Mouse (Mus musculus): ENCODE measurements around the gene Gm26897. TPM values are rescaled to one million over a fixed set of nuclear protein-coding genes. Genes with fewer than 3 reads are reported as not detected.

Gm26897 gene
- polyA plus RNA-seq, 1 experiment, result not detected

DNA sequence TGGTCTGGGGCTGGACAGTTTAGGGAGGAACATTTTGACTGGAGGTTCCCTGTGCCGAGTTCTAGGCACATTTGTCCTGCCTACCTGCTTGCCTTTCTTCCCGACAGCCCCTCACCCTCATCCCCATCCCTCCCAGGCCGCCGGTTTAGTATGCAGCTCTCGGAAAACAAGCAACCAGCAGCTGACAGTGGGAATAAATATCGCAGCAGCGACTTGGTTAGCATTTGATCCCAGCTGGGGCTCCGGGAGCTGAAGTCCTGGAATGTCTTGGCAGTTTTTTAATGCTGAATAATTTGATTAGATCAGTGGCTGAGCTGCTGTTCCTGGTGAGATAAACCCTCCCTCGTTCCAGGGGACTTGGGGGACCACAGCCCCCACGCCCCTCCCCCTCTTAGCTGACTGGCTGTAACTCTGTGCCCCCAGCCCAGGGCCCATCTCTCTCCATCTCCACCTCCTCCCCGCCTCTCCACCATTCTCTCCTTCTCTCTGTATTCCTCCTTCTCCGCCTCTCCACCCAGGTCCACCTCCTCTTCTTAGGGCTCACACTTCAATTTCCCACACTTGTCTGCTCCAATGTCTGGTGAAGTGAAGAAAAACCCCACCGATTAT is 8.7 kb downstream of the Gm26897 start:
- DNase-seq (ENCODE audit: low read depth, low spot score), result no peak
- WGBS, result 32% methylated on average over 13 of the region's 13 CpGs

DNA sequence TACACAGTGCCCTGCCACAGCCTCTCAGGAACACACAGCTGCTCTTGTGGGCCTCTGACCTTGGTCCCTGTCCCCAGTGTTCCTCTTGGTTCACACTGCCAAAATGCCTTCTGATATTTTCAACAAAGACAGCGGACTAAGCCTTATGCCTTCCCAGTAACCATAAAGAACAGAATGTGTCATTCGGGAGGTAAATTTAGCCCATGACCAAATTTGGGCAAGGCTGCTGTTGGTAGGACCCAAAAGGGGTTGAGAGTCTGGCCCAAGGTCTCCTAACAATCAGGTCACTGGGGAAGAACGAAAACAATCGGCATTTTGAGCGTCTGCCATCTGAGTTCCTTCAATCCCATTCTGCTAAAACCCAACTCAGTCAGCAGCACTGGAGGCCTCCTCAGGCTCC is 15.9 kb downstream of the Gm26897 start:
- DNase-seq (ENCODE audit: low read depth, low spot score), result no peak
- 73% methylated on average over 5 of the region's 5 CpGs for WGBS

DNA sequence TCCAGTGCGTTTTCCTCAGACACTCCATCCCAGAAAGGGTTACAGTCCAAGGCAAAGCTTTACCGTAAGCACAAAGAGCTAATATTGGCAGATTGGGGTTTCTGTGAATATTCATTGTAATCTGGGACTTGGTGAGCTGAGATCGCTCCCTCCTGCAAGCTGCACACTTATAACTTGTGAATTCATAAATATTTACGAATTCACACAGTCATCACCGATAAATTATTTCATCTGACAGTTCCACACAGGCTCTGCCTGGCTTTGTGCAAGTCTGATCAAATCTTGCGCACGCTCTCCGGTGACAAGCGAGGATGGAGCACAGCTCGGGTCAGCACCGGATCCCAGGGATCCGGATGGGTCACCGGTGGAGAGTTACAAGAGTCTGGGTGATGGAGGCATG is 16.4 kb downstream of the Gm26897 start:
- DNase-seq (ENCODE audit: low read depth, low spot score), result no peak
- 75% methylated on average over 13 of the region's 13 CpGs for WGBS

DNA sequence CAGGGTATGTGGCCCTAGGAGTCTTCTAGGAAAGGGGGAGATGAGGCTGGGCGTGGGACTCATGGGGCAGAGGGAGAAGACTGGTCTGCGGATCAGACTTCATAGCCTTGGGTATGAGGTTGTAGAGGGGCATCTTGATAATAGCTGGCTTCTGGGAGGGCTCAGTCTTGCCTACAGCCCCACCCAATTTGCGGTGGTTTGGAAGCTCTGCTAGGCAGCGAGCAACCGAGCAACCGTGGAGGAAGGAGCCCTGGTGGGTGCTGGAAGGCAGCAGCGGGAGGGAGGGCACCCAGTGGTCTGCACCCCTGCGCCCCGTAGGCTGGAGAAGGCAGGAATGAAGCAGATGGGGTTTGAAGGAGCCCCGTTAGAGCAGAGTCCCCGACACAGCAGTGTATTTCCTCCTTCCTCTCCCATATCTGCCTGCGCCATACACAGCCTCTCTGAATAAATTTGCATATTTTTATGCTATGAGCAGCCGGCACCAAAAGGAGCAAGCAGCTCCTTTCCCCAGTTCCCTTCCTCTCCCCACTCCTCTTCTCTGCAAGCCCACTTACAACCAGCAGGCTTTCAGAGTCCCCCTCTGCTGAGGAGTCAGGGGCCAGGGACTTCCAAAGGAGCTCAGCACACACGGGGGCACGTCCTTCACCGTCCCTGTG is 20.9 kb downstream of the Gm26897 start:
- no peak for DNase-seq (ENCODE audit: low read depth, low spot score)
- 22% methylated on average over 16 of the region's 16 CpGs for WGBS

DNA sequence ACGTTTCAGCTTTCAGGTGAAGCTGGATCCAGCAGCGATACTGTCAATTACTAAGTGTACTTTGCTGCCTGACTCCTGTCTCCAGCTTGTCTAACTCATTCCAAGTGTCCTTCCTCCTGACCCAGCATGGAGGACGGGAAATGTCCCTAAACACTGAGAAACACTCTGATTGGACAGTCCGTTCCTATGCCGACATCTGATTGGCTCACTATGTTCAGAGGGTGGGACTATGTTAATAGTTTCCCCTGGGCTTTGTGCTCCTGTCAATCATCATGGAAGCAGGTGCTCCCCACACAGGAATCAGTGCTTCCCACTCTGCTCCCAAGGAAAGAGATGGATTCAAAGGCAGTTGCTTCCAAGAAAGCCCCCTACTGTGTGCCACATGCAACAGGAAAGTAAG is 21.6 kb downstream of the Gm26897 start:
- 30% methylated on average over 5 of the region's 5 CpGs for WGBS
- no peak for DNase-seq (ENCODE audit: low read depth, low spot score)

DNA sequence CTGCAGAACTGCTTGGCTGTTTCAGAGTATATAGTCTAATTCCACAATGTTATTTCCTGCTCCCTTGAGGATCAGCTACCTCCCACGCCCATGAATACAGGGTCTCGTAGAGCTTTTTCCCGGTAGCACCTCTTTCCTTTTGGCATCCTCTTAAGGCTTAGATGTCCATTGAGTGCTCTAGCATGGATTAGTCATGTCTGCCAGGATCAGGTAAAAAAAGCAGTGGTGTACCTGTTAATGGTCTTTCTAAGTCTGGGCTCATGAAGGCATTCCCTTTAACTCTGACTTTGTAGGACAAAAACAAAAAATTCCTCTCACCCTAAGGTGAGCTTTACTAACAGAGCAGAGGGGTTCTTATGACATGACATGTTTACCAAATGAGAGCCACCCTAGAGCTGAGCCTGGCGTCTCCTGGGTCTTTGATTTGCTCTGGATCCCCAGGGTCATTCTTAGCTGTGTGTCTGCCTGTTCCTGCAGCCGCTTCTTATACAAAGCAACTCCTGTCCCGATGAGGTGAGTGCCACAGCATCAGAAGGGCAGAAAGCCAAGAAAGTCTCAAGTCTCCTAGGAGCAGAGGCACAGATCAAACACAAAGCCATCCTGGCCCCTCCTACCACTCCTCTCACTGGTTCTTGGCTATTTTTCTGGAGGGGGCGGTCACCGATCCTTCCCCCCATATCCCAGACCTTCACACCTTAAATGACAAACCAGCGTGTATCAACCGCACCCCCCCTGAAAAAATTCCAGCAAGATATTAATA is 27.2 kb downstream of the Gm26897 start:
- WGBS, result 23% methylated on average over 10 of the region's 10 CpGs

DNA sequence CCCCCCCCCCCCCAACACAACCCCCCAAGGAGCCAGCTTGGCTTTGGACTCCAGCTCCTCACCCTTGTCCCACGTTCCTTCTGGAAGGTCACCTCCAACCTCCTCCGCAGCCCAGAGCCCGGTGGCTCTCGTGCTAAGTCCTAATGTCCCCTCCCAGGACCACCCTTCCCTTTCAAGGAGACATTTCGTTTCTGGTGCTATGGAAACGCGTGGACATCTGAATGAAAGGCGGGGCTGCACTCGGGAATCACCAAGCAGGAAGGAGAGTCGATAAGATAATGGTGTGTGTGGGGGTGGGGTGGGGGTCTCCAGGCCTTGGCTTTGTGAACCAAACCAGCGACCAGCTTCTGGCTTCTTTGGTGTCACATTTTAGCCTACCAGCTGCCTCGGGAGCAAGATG is 27.9 kb downstream of the Gm26897 start:
- WGBS, result under 1% methylated on average over 12 of the region's 12 CpGs
- no peak for DNase-seq (ENCODE audit: low read depth, low spot score)

More for the DNA sequence above, 27.2 kb downstream of the Gm26897 start:
- no peak for DNase-seq (ENCODE audit: low read depth, low spot score)

DNA sequence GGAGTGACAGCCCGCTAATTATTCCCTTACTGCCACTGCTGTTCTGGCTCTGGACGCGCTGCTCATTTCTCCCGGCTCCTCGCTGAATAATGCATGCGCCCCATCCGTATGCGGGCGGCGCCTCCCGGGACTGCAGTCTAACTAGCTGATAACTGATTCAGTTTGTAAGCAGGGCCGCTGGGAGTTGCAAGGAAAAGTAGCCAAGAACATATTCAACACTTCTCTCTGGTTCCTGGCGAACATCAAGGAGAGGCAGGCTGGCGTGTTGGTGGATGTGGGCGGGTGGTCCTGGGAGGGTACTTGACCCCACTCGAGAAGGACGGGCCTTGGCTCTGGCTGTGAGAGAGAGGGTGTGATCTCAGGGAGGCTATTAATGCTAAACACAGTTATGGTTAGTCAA is 28.4 kb downstream of the Gm26897 start:
- DNase-seq (ENCODE audit: low read depth, low spot score), result no peak
- 14% methylated on average over 17 of the region's 17 CpGs for WGBS

DNA sequence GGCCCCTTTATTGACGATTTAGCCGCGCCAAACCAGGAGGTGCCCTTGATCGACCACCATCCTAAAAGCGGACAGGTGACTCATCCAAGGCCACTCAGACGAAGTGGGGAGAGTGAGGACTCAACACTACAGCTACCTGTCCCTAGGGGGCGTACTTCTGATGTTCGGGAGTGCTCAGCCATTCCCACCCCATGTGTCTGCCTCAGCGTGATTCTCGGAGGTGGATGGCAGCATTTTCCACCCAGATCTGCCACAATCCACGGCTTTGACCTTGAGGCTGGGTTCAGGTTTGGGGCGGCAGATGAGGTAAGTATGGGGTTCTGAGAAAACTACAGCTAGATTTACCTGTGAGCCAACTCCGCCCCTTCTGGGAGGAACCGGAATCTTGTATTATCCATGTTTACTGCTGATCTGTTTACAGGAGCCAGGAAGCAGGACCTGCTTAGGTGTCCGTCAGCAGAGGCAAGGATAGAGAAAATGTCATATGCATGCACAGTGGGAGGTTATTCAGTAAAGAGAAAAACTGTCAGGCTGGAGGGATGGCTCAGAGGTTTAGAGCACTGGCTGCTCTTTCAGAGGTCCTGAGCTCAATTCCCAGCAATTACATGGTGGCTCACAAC is 32.1 kb downstream of the Gm26897 start:
- DNase-seq (ENCODE audit: low read depth, low spot score), result no peak
- 74% methylated on average over 15 of the region's 15 CpGs for WGBS

DNA sequence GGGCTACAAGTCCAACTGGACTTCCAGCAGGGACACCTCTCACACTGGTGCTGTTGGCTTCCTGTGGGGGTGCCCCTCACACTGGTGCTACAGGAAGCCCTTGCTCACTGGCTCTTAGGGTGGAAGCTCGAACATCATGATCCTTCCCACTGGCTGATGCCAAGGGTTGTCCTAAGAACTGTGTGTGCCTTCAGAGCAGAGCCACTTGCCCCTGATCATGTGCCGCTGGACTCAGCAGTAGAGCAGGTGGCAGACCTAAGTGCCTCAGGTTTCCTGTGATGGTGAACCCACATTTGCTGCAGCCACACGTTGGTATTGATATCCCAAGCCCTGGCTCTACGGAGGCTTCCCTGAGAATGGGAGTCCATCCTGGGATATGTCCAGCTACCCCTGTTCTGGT is 33.0 kb downstream of the Gm26897 start:
- no peak for DNase-seq (ENCODE audit: low read depth, low spot score)
- 79% methylated on average over 4 of the region's 4 CpGs for WGBS

DNA sequence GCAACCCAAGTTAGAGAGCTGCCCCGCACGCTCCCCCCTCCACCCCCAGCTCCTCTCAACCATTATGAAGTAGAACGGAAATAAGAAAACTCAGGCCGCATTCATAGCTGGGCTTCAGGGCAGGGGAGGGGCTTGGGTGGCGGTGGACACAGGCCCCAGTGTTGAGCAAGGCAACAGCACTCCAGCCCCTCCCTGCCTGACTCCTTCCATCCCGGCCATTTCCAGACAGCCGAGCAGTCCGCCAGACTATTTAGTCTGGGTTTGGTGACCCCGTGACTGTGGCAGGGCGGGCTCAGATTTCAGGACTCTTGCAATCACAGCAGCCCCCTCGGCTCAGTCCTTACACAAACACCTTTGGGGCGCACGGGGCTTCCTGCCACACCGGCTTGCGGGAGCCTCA is 36.5 kb downstream of the Gm26897 start:
- no peak for DNase-seq (ENCODE audit: low read depth, low spot score)
- WGBS, result 14% methylated on average over 15 of the region's 15 CpGs

DNA sequence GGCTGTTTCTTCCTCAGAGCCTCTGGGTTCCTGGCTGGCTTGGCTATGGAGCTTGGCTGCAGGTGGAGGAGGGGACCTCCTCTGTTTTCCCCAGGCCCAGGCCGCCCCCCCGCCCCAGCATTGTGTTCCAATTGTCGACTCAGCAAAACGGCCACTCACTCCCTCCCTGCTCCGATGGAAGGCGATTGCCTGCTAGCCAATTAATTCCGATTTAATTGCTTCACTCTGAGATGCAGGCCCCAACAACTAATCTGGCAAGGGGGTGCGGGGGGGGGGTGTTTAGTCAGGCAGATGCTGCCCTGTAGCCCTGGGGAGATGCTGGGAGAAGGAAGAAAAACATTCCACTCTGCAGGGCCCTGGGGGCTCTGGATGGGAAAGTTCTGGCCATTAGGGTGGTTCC is 38.4 kb downstream of the Gm26897 start:
- no peak for DNase-seq (ENCODE audit: low read depth, low spot score)
- WGBS, result 43% methylated on average over 8 of the region's 8 CpGs

DNA sequence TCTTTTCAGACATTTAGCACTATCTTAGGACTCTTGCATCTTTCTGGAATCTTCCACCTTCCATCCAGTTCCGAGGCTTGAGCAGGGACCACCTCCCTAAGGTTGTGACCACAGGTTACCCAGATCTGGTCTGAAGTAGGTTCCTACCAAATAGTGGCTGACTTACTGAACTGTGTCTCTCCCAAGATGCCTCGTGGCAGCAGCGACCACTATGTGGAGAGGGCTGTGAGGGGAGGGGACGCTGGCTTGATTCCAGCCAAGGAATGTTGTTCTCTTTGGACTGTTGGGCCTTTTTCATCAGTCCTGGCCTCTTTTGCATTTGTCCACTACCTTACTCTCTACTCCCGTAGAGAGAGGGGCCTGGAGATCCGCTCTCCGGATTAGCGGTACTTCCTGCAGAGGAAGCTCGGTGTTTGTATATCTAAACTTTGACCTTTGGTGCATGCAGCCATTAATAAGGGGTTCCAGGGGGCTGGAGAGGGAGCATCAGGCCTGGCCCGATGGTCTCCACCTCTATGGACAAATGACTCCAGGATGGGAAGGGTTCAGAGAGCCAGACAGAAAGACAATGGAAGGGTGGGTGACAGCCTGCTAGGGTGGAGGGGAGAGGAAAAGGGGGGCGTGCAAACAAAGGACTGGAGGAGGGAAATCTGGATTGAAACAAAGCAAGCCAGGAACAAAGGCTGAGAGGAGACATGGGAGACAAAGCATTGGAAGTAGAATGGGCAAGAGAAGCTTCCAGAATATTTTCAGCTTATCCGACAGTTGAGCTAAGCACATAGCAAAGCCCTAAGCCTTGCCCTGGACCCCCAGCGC is 39.1 kb downstream of the Gm26897 start:
- 45% methylated on average over 13 of the region's 13 CpGs for WGBS
- DNase-seq (ENCODE audit: low read depth, low spot score), result no peak

DNA sequence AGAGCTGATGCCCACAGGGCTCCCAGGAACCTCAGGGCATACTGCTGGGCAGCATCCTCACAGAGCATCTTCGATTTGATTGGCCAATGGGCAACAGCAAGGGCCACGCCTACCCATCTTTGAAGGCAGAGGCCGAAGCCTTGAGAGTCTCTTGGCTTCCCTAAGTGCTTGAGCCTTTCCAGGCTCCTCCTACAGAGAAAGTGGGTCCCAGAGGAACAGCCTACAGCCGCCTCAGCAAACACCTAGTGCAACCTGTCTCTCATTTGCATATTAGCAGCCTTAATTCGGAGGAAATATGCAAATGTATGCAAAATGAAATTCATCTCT is 39.6 kb downstream of the Gm26897 start:
- 60% methylated on average over 5 of the region's 5 CpGs for WGBS

DNA sequence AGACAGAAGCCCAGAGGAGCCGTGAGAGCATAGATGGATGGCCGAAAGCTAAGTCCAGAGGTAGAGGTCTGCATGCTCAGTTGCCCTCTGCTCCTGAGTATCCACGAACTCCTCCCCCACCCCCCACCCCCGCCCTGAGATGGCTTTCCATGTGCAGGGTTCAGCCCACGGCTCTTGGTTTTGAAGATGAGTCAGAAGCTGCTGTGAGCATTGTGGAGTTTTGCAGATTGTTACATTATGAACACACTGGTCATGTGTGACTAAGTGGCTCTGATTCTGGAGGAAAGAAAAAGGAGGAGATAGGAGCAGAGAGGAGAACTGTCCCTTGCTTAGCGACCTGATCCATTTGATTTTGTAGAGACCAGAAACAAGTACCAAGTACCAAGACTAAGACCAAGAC is 42.5 kb downstream of the Gm26897 start:
- 79% methylated on average over 6 of the region's 6 CpGs for whole genome bisulfite sequencing

More for the DNA sequence above, 39.6 kb downstream of the Gm26897 start:
- DNase-seq (ENCODE audit: low read depth, low spot score), result no peak

DNA sequence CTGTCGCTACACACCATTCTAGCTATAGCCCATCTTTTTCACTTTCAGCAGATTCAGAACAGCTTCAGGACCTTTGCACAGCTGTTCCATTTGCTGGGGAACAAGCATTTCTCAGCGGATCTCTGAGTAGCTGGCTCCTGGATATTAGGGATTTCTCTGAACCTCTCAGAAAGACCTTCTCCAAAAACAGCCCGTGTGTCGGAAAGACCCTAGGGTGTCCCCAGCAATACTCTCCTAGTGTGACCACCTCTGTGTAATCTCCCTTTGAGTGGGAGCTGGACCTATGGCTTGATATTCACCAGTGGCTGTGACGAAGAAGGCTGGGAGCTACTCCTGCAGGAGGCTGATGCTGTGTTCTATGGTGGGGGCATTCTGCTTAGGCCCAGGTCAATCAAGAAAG is 44.4 kb downstream of the Gm26897 start:
- 70% methylated on average over 5 of the region's 5 CpGs for WGBS
- no peak for DNase-seq (ENCODE audit: low read depth, low spot score)

More for the DNA sequence above, 42.5 kb downstream of the Gm26897 start:
- DNase-seq (ENCODE audit: low read depth, low spot score), result no peak

DNA sequence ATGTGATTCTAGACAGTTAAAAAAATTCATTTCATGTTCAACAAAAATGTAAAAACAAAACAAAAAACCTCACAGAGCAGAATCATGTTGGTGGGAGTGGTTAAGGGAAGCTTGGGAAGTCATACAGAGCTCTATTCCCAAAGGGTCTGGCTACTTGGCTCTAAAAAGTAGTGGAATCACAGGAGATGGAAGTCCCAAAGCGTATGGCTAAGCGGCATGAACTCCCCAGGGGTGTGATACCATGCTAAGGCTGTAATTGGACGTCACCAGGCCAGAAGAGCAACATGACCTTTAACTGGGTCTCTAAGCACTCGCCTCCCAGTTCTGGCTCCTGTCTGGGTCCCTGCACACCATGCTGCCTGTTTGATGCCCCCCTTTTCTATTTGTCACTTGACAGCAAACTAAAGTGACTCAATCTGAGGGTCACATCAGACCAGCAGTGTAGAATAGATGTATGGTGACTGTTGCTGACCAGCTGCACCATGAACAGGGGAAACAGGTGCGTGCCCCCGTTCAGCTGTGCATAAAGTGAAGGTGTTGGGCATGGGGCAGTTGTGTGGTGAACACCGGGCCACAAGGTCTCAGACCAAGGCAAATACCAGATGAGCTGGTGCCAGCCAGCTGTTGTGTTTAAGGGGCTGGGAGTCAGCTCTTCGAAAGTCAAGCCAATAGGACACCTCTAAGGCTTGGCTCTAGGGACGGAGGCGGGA is 46.2 kb downstream of the Gm26897 start:
- no peak for DNase-seq (ENCODE audit: low read depth, low spot score)
- 88% methylated on average over 10 of the region's 10 CpGs for WGBS

Measured in large intestine, adult 2 months (tissue).